Mouse (Mus musculus): ENCODE results near the gene Emc6. TPM values are rescaled to one million over a fixed set of nuclear protein-coding genes. Genes with fewer than 3 reads are reported as not detected.

Gene Emc6
- total and polyA plus RNA-seq, 2 experiments from 2014 or later, result 132 to 178 TPM

- Histone ChIP-seq H3K36me3 (replicated peaks; ENCODE audit: control insufficient read depth, insufficient read depth, low read length) (peaks cover 37% of the 10 kb centered on the region), H3K9me3 (replicated peaks; ENCODE audit: control insufficient read depth, low read length) (no peaks in the 10 kb centered on the region), H3K4me3 (ENCODE audit: low read depth, low read length) (no peak overlapping the region), H3K9ac (replicated peaks; ENCODE audit: low read depth, low read length) (no peak overlapping the region), H3K4me1 (ENCODE audit: control insufficient read depth, insufficient read depth) (peaks cover 8% of the 10 kb centered on the region; the same call in 1 of the 2 replicates), H3K4me2 (ENCODE audit: low read depth, low read length) (no peak overlapping the region), H3K27ac (ENCODE audit: low read depth) (no peak overlapping the region), H3K27me3 (ENCODE audit: control insufficient read depth, insufficient read depth, low read length) (no peaks in the 10 kb centered on the region)
- 58% methylated on average over 2 of the region's 2 CpGs for WGBS
- ATAC-seq (ENCODE audit: insufficient read depth, low read depth), result no peak
- DNase-seq (ENCODE audit: low spot score), result no peak
- TF ChIP-seq EP300 (IDR thresholded peaks at IDR 0.05; ENCODE audit: low read depth) (no peak), CTCF (IDR thresholded peaks at IDR 0.05; ENCODE audit: low read depth) (no peak)
These were observed 17.6 kb upstream of the Emc6 start for GRCm38 (mm10) chr11:73194444-73194843.

- 57% methylated on average over 6 of the region's 6 CpGs for WGBS
- TF ChIP-seq EP300 (IDR thresholded peaks at IDR 0.05; ENCODE audit: low read depth) (no peak), CTCF (IDR thresholded peaks at IDR 0.05; ENCODE audit: low read depth) (no peak)
- H3K36me3 ChIP-seq (replicated peaks; ENCODE audit: control insufficient read depth, insufficient read depth, low read length), result peaks cover 45% of the 10 kb centered on the region
- peaks cover 4% of the 10 kb centered on the region; the same call in 1 of the 2 replicates for H3K4me1 ChIP-seq (ENCODE audit: control insufficient read depth, insufficient read depth)
- H3K27me3 ChIP-seq (ENCODE audit: control insufficient read depth, insufficient read depth, low read length), result no peaks in the 10 kb centered on the region
- no peaks in the 10 kb centered on the region for H3K9me3 ChIP-seq (replicated peaks; ENCODE audit: control insufficient read depth, low read length)
- H3K27ac ChIP-seq (ENCODE audit: low read depth), result no peak overlapping the region
- no peak overlapping the region for H3K9ac ChIP-seq (replicated peaks; ENCODE audit: low read depth, low read length)
- H3K4me3 ChIP-seq (ENCODE audit: low read depth, low read length), result no peak overlapping the region
- ATAC-seq (ENCODE audit: insufficient read depth, low read depth), result no peak
- no peak for DNase-seq (ENCODE audit: low spot score)
- H3K4me2 ChIP-seq (ENCODE audit: low read depth, low read length), result no peak overlapping the region
These were observed 16.2 kb upstream of the Emc6 start for GRCm38 (mm10) chr11:73193047-73193446.

- WGBS, result 85% methylated on average over 6 of the region's 6 CpGs
- Histone ChIP-seq H3K4me2 (ENCODE audit: low read depth, low read length) (no peak overlapping the region), H3K4me3 (ENCODE audit: low read depth, low read length) (no peak overlapping the region), H3K27me3 (ENCODE audit: control insufficient read depth, insufficient read depth, low read length) (no peaks in the 10 kb centered on the region), H3K9me3 (replicated peaks; ENCODE audit: control insufficient read depth, low read length) (no peaks in the 10 kb centered on the region), H3K36me3 (replicated peaks; ENCODE audit: control insufficient read depth, insufficient read depth, low read length) (peaks cover 73% of the 10 kb centered on the region), H3K4me1 (ENCODE audit: control insufficient read depth, insufficient read depth) (no peaks in the 10 kb centered on the region), H3K9ac (replicated peaks; ENCODE audit: low read depth, low read length) (no peak overlapping the region), H3K27ac (ENCODE audit: low read depth) (no peak overlapping the region)
- TF ChIP-seq CTCF (IDR thresholded peaks at IDR 0.05; ENCODE audit: low read depth) (no peak), EP300 (IDR thresholded peaks at IDR 0.05; ENCODE audit: low read depth) (no peak)
- DNase-seq (ENCODE audit: low spot score), result no peak
- ATAC-seq (ENCODE audit: insufficient read depth, low read depth), result no peak
These were observed 10.4 kb upstream of the Emc6 start for GRCm38 (mm10) chr11:73187231-73187630.

GRCm38 (mm10) chr11:73185872-73186615 is 9.2 kb upstream of the Emc6 start:
- 0 out of 2 replicates have a peak, but pooled peaks have one; percentile 17 for ATAC-seq (ENCODE audit: insufficient read depth, low read depth)

GRCm38 (mm10) chr11:73177895-73178294 is 1.1 kb upstream of the Emc6 start:
- H3K27me3 ChIP-seq (ENCODE audit: control insufficient read depth, insufficient read depth, low read length), result no peaks in the 10 kb centered on the region
- peak overlapping the region; percentile 77 for H3K9ac ChIP-seq (replicated peaks; ENCODE audit: low read depth, low read length)
- TF ChIP-seq EP300 (IDR thresholded peaks at IDR 0.05; ENCODE audit: low read depth) (no peak), CTCF (IDR thresholded peaks at IDR 0.05; ENCODE audit: low read depth) (no peak)
- WGBS, result 0% methylated on average over 2 of the region's 2 CpGs
- H3K4me3 ChIP-seq (ENCODE audit: low read depth, low read length), result peak overlapping the region; percentile 77
- H3K4me2 ChIP-seq (ENCODE audit: low read depth, low read length), result peak overlapping the region; percentile 77
- peaks cover 28% of the 10 kb centered on the region for H3K36me3 ChIP-seq (replicated peaks; ENCODE audit: control insufficient read depth, insufficient read depth, low read length)
- H3K27ac ChIP-seq (ENCODE audit: low read depth), result peak overlapping the region; percentile 97
- peaks cover 20% of the 10 kb centered on the region; the same call in 1 of the 2 replicates for H3K4me1 ChIP-seq (ENCODE audit: control insufficient read depth, insufficient read depth)
- ATAC-seq (ENCODE audit: insufficient read depth, low read depth) (no peak), DNase-seq (ENCODE audit: low spot score) (no peak)
- H3K9me3 ChIP-seq (replicated peaks; ENCODE audit: control insufficient read depth, low read length), result no peaks in the 10 kb centered on the region

More at GRCm38 (mm10) chr11:73185872-73186615, 9.2 kb upstream of the Emc6 start:
- no peak overlapping the region for H3K9ac ChIP-seq (replicated peaks; ENCODE audit: low read depth, low read length)
- TF ChIP-seq CTCF (IDR thresholded peaks at IDR 0.05; ENCODE audit: low read depth), result no peak
- TF ChIP-seq EP300 (IDR thresholded peaks at IDR 0.05; ENCODE audit: low read depth), result no peak
- H3K27me3 ChIP-seq (ENCODE audit: control insufficient read depth, insufficient read depth, low read length), result no peaks in the 10 kb centered on the region
- H3K9me3 ChIP-seq (replicated peaks; ENCODE audit: control insufficient read depth, low read length), result no peaks in the 10 kb centered on the region
- H3K36me3 ChIP-seq (replicated peaks; ENCODE audit: control insufficient read depth, insufficient read depth, low read length), result peaks cover 66% of the 10 kb centered on the region
- H3K4me1 ChIP-seq (ENCODE audit: control insufficient read depth, insufficient read depth), result no peaks in the 10 kb centered on the region
- no peak overlapping the region for H3K4me2 ChIP-seq (ENCODE audit: low read depth, low read length)
- no peak overlapping the region for H3K4me3 ChIP-seq (ENCODE audit: low read depth, low read length)
- DNase-seq (ENCODE audit: low spot score), result no peak
- 85% methylated on average over 10 of the region's 10 CpGs for WGBS
- H3K27ac ChIP-seq (ENCODE audit: low read depth), result no peak overlapping the region

Data from heart, postnatal 0 days (tissue).